Mouse (Mus musculus) stomach, embryonic 16.5 days (tissue): Measurements from ENCODE around the gene Adamts6. TPM values are rescaled to one million over a fixed set of nuclear protein-coding genes. Genes with fewer than 3 reads are reported as not detected.

ENCODE experiments used
- ATAC-seq: fragments of 200-750 bp; cut with Nextera tagmentation; 2 replicates; pipeline ENCODE4 v1.8.0; 2017; ENCODE audit warnings: moderate number of reproducible peaks, moderate TSS enrichment; ENCODE audit not compliant: insufficient read depth, low FRiP score
- H3K27ac ChIP-seq: fragments of 300-500 bp; sonication (generic); 2 replicates; pipeline ENCODE4 v1.5.1; 2014; ENCODE audit warnings: low read length
- H3K27me3 ChIP-seq: fragments of 300-500 bp; sonication (generic); 2 replicates; pipeline ENCODE4 v1.6.1; 2014; ENCODE audit warnings: low read length, control low read depth, mixed read lengths; ENCODE audit not compliant: control insufficient read depth, insufficient read depth
- H3K36me3 ChIP-seq: fragments of 300-500 bp; sonication (generic); 2 replicates; pipeline ENCODE4 v1.6.1; 2014; ENCODE audit warnings: low read length; ENCODE audit not compliant: control insufficient read depth, insufficient read depth
- H3K4me1 ChIP-seq: fragments of 300-500 bp; sonication (generic); 2 replicates; pipeline ENCODE4 v1.6.1; 2014; ENCODE audit warnings: low read length, control low read depth, mixed read lengths; ENCODE audit not compliant: control insufficient read depth, insufficient read depth
- H3K4me2 ChIP-seq: fragments of 300-500 bp; sonication (generic); 2 replicates; pipeline ENCODE4 v1.6.1; 2014; ENCODE audit warnings: low read depth, low read length, mixed read lengths
- H3K4me3 ChIP-seq: fragments of 300-500 bp; sonication (generic); replicated peaks from 2 replicates; pipeline ENCODE4 v1.5.1; 2014; ENCODE audit warnings: mild to moderate bottlenecking, low read length
- H3K9ac ChIP-seq: fragments of 300-500 bp; sonication (generic); 2 replicates; pipeline ENCODE4 v1.6.1; 2014; ENCODE audit warnings: low read length
- H3K9me3 ChIP-seq: fragments of 300-500 bp; sonication (generic); replicated peaks from 2 replicates; pipeline ENCODE4 v1.6.1; 2016; ENCODE audit warnings: low read length, control low read depth; ENCODE audit not compliant: control insufficient read depth
- WGBS: fragments of 180-500 bp; shearing (Covaris S2); extraction: QIAGEN DNeasy Blood & Tissue Kit; methylation state at CpG from one replicate; pipeline ENCODE4 v1.1.7; 2014; 5-methylcytosine and 5-hydroxymethylcytosine counted together
- polyA plus RNA-seq: library from polyadenylated mRNA; unstranded; fragments of >200 nt; fragmentation: Nextera tagmentation; extraction: Ambion mirVana; gene quantifications from 2 replicates; pipeline ENCODE4 v1.2.1, GENCODE M21; 2015

Adamts6 gene
- polyA plus RNA-seq, 1 experiment from 2014 or later = 2.6 TPM

GRCm38 (mm10) chr13:104506165-104506875, 218.7 kb downstream of the Adamts6 start:
- Histone ChIP-seq H3K4me3 (no peak overlapping the region), H3K27me3 (no peaks in the 10 kb centered on the region), H3K4me2 (no peak overlapping the region), H3K9me3 (no peaks in the 10 kb centered on the region), H3K36me3 (no peaks in the 10 kb centered on the region), H3K27ac (no peak overlapping the region; the same call in 1 of the 2 replicates), H3K9ac (no peak overlapping the region), H3K4me1 (no peaks in the 10 kb centered on the region)
- 64% methylated on average over 6 of the region's 6 CpGs for WGBS
- peak; percentile 92; the same call in 1 of the 2 replicates for ATAC-seq

- ATAC-seq = no peak
- WGBS = 83% methylated on average over 6 of the region's 6 CpGs
- Histone ChIP-seq H3K27me3 (no peaks in the 10 kb centered on the region), H3K9me3 (no peaks in the 10 kb centered on the region), H3K27ac (no peak overlapping the region), H3K9ac (no peak overlapping the region), H3K4me1 (no peaks in the 10 kb centered on the region), H3K4me3 (no peak overlapping the region), H3K4me2 (no peak overlapping the region), H3K36me3 (no peaks in the 10 kb centered on the region)
Observed at GRCm38 (mm10) chr13:104507671-104508070, 220.0 kb downstream of the Adamts6 start.

- H3K36me3 ChIP-seq = no peaks in the 10 kb centered on the region
- no peak overlapping the region for H3K27ac ChIP-seq
- H3K4me2 ChIP-seq = no peak overlapping the region
- no peak overlapping the region for H3K4me3 ChIP-seq
- no peaks in the 10 kb centered on the region for H3K4me1 ChIP-seq
- no peaks in the 10 kb centered on the region for H3K9me3 ChIP-seq
- H3K27me3 ChIP-seq = no peaks in the 10 kb centered on the region
- no peak overlapping the region for H3K9ac ChIP-seq
- WGBS = 81% methylated on average over 26 of the region's 26 CpGs
- no peak for ATAC-seq
Observed at GRCm38 (mm10) chr13:104509561-104510493, 222.2 kb downstream of the Adamts6 start.

GRCm38 (mm10) chr13:104510766-104511165, 223.1 kb downstream of the Adamts6 start:
- Histone ChIP-seq H3K27me3 (no peaks in the 10 kb centered on the region), H3K4me1 (no peaks in the 10 kb centered on the region), H3K9me3 (no peaks in the 10 kb centered on the region), H3K4me3 (no peak overlapping the region), H3K9ac (no peak overlapping the region), H3K4me2 (no peak overlapping the region), H3K27ac (no peak overlapping the region), H3K36me3 (no peaks in the 10 kb centered on the region)
- ATAC-seq = no peak
- 80% methylated on average over 5 of the region's 5 CpGs for WGBS

GRCm38 (mm10) chr13:104515054-104515453, 227.4 kb downstream of the Adamts6 start:
- no peak for ATAC-seq
- H3K4me1 ChIP-seq = peaks cover 3% of the 10 kb centered on the region; the same call in 1 of the 2 replicates
- WGBS = 89% methylated on average over 1 of the region's 1 CpGs

GRCm38 (mm10) chr13:104516146-104516545, 228.5 kb downstream of the Adamts6 start:
- WGBS = 50% methylated on average over 4 of the region's 4 CpGs
- ATAC-seq = no peak

More at GRCm38 (mm10) chr13:104515054-104515453, 227.4 kb downstream of the Adamts6 start:
- H3K9me3 ChIP-seq = no peaks in the 10 kb centered on the region
- no peak overlapping the region for H3K9ac ChIP-seq
- no peaks in the 10 kb centered on the region for H3K36me3 ChIP-seq
- H3K4me2 ChIP-seq = no peak overlapping the region
- no peak overlapping the region for H3K27ac ChIP-seq
- H3K27me3 ChIP-seq = no peaks in the 10 kb centered on the region
- no peak overlapping the region for H3K4me3 ChIP-seq

GRCm38 (mm10) chr13:104516766-104517364, 229.2 kb downstream of the Adamts6 start:
- no peak overlapping the region for H3K4me3 ChIP-seq
- H3K4me1 ChIP-seq = peaks cover 3% of the 10 kb centered on the region; the same call in 1 of the 2 replicates
- no peak overlapping the region for H3K9ac ChIP-seq
- H3K4me2 ChIP-seq = no peak overlapping the region
- 35% methylated on average over 7 of the region's 7 CpGs for WGBS
- ATAC-seq = no peak
- no peaks in the 10 kb centered on the region for H3K27me3 ChIP-seq
- H3K9me3 ChIP-seq = no peaks in the 10 kb centered on the region
- peak overlapping the region; percentile 71 for H3K27ac ChIP-seq
- H3K36me3 ChIP-seq = no peaks in the 10 kb centered on the region

More at GRCm38 (mm10) chr13:104516146-104516545, 228.5 kb downstream of the Adamts6 start:
- no peak overlapping the region for H3K4me2 ChIP-seq
- no peaks in the 10 kb centered on the region for H3K9me3 ChIP-seq
- H3K4me3 ChIP-seq = no peak overlapping the region
- H3K9ac ChIP-seq = no peak overlapping the region
- no peaks in the 10 kb centered on the region for H3K36me3 ChIP-seq
- H3K27ac ChIP-seq = peak overlapping the region; percentile 64
- H3K4me1 ChIP-seq = peaks cover 3% of the 10 kb centered on the region; the same call in 1 of the 2 replicates
- H3K27me3 ChIP-seq = no peaks in the 10 kb centered on the region

GRCm38 (mm10) chr13:104517638-104518311, 230.1 kb downstream of the Adamts6 start:
- WGBS = 48% methylated on average over 15 of the region's 15 CpGs
- Histone ChIP-seq H3K4me1 (peaks cover 3% of the 10 kb centered on the region; the same call in 1 of the 2 replicates), H3K27me3 (no peaks in the 10 kb centered on the region), H3K27ac (peak overlapping the region; percentile 71), H3K36me3 (no peaks in the 10 kb centered on the region), H3K9ac (peak overlapping the region; percentile 60), H3K4me3 (peak overlapping the region; percentile 30), H3K4me2 (peak overlapping the region; percentile 50), H3K9me3 (no peaks in the 10 kb centered on the region)
- peak; percentile 19; the same call in 1 of the 2 replicates for ATAC-seq
